Mouse (Mus musculus): ENCODE measurements around the gene Gm29133. TPM values are rescaled to one million over a fixed set of nuclear protein-coding genes. Genes with fewer than 3 reads are reported as not detected.

Gm29133 gene
- polyA plus RNA-seq, 1 experiment, result not detected

GRCm38 (mm10) chr3:75834827-75835226 lies 86.8 kb downstream of the Gm29133 start:
- no peaks in the 10 kb centered on the region for H3K36me3 ChIP-seq (ENCODE audit: control insufficient read depth, insufficient read depth)
- H3K79me2 ChIP-seq (ENCODE audit: control insufficient read depth, insufficient read depth), result no peaks in the 10 kb centered on the region
- TF ChIP-seq TCF3 (IDR thresholded peaks at IDR 0.05; ENCODE audit: insufficient read length, low read depth) (no peak), USF1 (IDR thresholded peaks at IDR 0.05; ENCODE audit: low read depth) (no peak), CEBPB (IDR thresholded peaks at IDR 0.05; ENCODE audit: insufficient read depth, poor library complexity, severe bottlenecking) (no peak), SRF (IDR thresholded peaks at IDR 0.05; ENCODE audit: control insufficient read depth, insufficient read length, low read depth) (no peak), POLR2A (IDR thresholded peaks at IDR 0.05; ENCODE audit: insufficient read length, low read depth) (no peak), E2F4 (IDR thresholded peaks at IDR 0.05; ENCODE audit: insufficient read depth) (no peak), MYOG (IDR thresholded peaks at IDR 0.05; ENCODE audit: control insufficient read depth in 1 of 3, insufficient read depth in 1 of 3, insufficient read length in 2 of 3, low read depth in 2 of 3) (no peak), MYOD1 (IDR thresholded peaks at IDR 0.05; ENCODE audit: control insufficient read depth in 1 of 3, insufficient read length in 2 of 3, low read depth in 2 of 3) (no peak), POLR2AphosphoS2 (IDR thresholded peaks at IDR 0.05; ENCODE audit: insufficient read length, low read depth) (no peak), TCF12 (IDR thresholded peaks at IDR 0.05; ENCODE audit: insufficient read depth, poor library complexity, severe bottlenecking) (no peak), MAX (IDR thresholded peaks at IDR 0.05; ENCODE audit: low read depth) (no peak), REST (IDR thresholded peaks at IDR 0.05; ENCODE audit: insufficient read depth, insufficient read length) (no peak)
- H3ac ChIP-seq (ENCODE audit: control insufficient read depth, insufficient read length), result no peak overlapping the region
- H3K4me3 ChIP-seq, result no peak overlapping the region
- H3K27me3 ChIP-seq (ENCODE audit: control insufficient read depth, insufficient read depth, insufficient read length), result no peaks in the 10 kb centered on the region
- H3K4me2 ChIP-seq (ENCODE audit: low read depth), result no peak overlapping the region

- Histone ChIP-seq H3ac (ENCODE audit: control insufficient read depth, insufficient read length) (no peak overlapping the region), H3K4me2 (ENCODE audit: low read depth) (no peak overlapping the region), H3K36me3 (ENCODE audit: control insufficient read depth, insufficient read depth) (no peaks in the 10 kb centered on the region), H3K79me2 (ENCODE audit: control insufficient read depth, insufficient read depth) (no peaks in the 10 kb centered on the region), H3K27me3 (ENCODE audit: control insufficient read depth, insufficient read depth, insufficient read length) (no peaks in the 10 kb centered on the region), H3K4me3 (no peak overlapping the region)
- TF ChIP-seq E2F4 (IDR thresholded peaks at IDR 0.05; ENCODE audit: insufficient read depth), result no peak
- no peak for TF ChIP-seq MYOD1 (IDR thresholded peaks at IDR 0.05; ENCODE audit: control insufficient read depth in 1 of 3, insufficient read length in 2 of 3, low read depth in 2 of 3)
- no peak for TF ChIP-seq USF1 (IDR thresholded peaks at IDR 0.05; ENCODE audit: low read depth)
- no peak for TF ChIP-seq POLR2A (IDR thresholded peaks at IDR 0.05; ENCODE audit: insufficient read length, low read depth)
- no peak for TF ChIP-seq MYOG (IDR thresholded peaks at IDR 0.05; ENCODE audit: control insufficient read depth in 1 of 3, insufficient read depth in 1 of 3, insufficient read length in 2 of 3, low read depth in 2 of 3)
- no peak for TF ChIP-seq REST (IDR thresholded peaks at IDR 0.05; ENCODE audit: insufficient read depth, insufficient read length)
- TF ChIP-seq TCF3 (IDR thresholded peaks at IDR 0.05; ENCODE audit: insufficient read length, low read depth), result no peak
- no peak for TF ChIP-seq CEBPB (IDR thresholded peaks at IDR 0.05; ENCODE audit: insufficient read depth, poor library complexity, severe bottlenecking)
- TF ChIP-seq MAX (IDR thresholded peaks at IDR 0.05; ENCODE audit: low read depth), result no peak
- no peak for TF ChIP-seq SRF (IDR thresholded peaks at IDR 0.05; ENCODE audit: control insufficient read depth, insufficient read length, low read depth)
These were observed 87.4 kb downstream of the Gm29133 start for GRCm38 (mm10) chr3:75835286-75835967.

Other genes starting within 250 kb of the Gm29133 start
- gene Pdcd10, start 191.3 kb upstream of the Gm29133 start, polyA plus RNA-seq (2012; fragmentation: generic; extraction: Trizol), result 19.1 TPM
- gene Serpini1, start 190.7 kb upstream of the Gm29133 start, polyA plus RNA-seq (2012; fragmentation: generic; extraction: Trizol), result 0.14 TPM
- gene Golim4, start 208.8 kb downstream of the Gm29133 start, polyA plus RNA-seq (2012; fragmentation: generic; extraction: Trizol), result 11.7 TPM

Measured in myocyte (in vitro differentiated cells).